Mouse (Mus musculus) heart, postnatal 4 days (tissue): Measurements from ENCODE around the gene Tyw5. TPM values are rescaled to one million over a fixed set of nuclear protein-coding genes. Genes with fewer than 3 reads are reported as not detected.

Experiments
- DNase-seq: peaks from one replicate; pipeline ENCODE4 v3.0.0; 2021
- total RNA-seq, 2 experiments: library from RNA; stranded (reverse); gene quantifications; 2 replicates each; pipeline ENCODE4 v1.2.3; 2021

Gene Tyw5
- total RNA-seq = 1 to 10 TPM; 8.5 to 8.6 TPM

DNA sequence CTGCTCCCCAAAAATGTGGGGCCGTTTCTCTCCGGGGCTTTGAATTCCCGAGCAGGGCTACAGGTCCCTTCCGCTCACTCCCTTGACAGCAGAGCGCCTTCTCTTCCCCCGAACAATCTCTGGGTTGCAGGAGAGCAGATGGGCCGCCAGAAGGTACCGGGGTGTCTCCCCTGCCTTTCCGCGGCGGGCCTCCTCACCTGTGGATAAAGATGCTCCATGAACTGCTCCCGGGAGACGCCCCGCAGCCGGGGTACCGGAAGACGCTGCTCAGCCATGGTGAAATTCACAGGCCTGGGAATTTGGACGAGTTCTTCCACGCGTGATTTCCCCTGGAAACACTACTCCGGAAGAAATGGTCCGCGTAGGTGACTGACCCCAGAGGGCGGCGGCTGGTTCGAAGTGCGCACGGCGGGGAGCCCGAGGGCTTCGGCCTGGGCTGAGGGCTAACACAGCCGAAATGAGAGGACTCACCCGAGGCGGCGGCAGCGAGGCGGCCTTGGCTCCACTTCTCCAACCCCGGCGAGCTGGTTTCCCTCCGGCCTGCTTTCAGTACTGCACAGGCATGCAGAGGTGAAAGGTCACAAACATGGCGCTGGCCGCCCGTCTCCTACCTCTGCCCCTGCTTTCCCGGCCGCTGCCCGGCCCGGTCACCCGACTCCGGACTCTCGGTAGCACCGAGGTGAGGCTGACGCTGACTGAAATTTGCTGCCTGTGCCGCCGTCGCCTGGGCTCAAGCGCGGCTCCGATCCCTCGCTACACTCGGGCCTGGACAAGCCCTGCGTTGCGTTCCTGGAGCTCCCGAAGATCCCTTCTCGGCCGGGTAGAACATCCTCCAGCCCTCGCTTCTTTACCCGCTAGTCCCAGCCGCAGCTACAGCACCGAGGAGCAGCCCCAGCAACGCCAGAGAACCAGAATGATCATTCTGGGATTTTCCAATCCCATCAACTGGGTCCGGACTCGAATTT, at the start of gene Tyw5, which contains the start of gene Maip1:
Gene Tyw5, minus strand, starts transcription at position 915 of the 965 bp plus-strand sequence.
Gene Maip1, plus strand, starts transcription at position 142 of the 965 bp plus-strand sequence.
- peak; percentile 85 for DNase-seq

DNA sequence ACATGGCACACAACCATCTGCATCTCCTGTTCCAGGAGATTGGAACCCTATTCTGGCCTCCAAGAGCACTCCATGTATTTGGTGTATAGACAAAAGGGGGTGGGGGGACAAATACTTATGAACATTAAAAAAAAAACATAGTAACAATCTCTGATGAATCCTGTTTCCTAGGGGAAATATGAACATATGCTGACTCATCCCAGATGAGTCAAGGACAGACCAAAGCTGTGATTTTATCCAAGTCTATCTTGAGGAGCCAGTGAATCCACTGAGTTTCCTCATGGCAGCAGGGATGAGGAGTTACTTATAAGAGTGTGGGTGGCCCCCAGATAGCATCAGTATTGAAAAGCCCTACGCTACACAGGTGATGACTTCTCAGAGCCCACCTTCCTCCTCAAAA, 43.3 kb upstream of the Tyw5 start:
- no peak for DNase-seq

DNA sequence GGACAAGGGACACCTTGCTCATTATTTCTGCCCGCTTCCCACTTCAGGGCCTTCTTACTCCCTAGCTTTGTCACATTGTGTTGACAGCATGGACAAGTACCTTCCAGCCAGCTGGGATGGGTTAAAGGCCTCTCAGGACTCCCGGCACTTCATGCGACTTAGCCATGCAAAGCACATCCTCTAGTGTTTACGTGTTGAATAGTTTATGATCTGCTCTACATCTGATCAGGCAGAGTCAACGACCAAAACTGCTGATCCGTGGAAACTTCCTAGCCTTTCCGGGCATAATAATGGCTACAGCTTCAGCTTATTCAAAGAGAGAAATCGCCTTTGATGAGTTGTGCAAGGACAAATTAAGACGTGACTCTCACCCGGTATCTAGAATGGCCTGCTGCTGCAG, 38.8 kb upstream of the Tyw5 start:
- DNase-seq = no peak

DNA sequence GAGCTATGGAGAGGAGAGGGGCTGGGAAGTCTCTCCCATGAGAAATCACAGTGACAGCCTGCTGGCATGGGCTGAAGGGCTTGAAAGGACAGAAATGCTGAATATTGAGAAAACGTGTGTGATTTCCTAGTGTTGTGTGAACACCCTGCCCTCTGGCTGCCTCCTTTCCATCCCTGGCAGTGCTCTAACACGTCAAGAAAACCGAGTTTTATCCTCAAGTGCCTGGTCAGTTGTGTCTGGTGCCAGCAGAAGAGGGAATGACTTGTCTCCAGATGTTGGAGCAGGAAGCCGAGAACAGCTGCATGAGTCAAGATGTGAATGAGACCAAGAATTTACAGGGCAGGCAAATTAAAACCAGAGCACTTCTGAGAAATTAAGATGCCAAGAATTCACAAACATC, 33.9 kb upstream of the Tyw5 start:
- DNase-seq = no peak

DNA sequence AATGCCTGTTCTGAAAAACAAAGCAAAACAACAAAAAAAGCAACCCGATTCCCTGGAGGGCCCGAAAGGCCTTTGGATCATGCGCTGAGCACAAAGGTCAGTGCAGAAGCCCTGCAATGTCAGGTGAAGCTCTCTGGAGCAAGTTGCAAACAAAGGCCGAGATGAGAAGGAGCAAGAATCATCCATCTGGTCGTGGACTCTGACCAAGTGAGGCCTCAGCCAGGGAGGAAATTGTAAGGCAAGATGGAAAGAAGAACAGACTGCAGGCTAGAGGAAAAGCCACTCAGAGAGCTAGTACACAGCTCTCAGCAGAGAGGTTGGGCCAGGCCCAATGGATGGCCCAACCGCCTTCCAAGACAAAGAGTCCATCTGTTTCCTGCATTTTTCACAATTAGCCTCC, 32.1 kb upstream of the Tyw5 start:
- DNase-seq = no peak

DNA sequence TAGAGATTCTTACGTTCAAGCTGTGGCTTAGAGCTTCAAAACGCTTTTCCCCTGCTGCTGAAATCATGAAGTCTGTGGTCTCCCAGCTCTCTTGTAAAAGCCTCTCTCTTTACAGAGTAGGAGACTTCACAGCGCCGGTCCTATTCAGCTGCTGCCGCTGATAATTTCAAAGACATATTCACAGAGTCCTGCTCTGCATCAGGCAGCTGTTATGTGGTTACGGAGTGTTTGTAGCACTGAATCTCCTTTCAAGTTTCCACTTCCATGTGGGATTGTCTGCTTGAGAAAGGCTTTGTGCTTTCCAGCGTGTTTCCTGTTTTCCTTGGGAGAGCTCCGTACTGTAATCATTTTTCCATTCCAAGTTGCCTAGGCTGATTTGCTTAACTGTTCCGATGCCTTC, 30.1 kb upstream of the Tyw5 start:
- DNase-seq = peak; percentile 33

DNA sequence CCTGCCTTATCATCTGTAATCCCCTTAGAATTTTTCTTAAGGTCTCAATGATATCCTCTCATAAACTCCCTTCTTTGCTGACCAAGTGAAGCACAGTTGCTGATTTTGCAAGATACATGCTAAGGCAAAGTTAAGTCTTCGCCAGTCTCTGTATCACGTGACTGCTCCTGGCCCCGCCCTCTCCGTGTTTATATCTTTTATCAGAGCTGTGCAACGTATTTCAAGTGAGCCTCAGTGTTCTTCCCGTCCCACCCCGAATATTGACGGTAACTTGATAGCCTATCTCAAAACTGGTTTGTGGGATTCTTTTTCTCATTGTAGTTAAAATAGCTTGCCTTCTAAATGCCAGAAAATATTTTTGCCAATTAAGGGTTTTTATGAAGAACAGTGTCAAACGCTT, 29.5 kb upstream of the Tyw5 start:
- DNase-seq = peak; percentile 62

DNA sequence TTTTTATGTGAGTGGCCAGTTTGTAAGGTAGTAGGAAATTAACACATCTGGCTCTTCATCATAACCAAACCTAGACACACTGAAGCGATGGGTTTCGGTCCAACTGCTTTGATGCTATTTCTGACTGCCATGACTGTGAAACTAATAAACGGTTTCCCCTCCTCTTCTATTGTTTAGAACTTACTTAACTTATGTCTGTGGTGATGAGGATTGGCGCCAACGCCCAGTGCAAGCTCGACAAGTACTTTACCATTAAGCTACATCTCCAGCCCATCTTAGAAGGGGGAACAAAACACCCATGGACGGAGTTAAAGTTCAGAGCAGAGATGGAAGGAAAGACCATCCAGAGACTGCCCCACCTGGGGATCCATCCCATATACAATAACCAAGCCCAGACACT, 26.2 kb upstream of the Tyw5 start:
- DNase-seq = no peak

DNA sequence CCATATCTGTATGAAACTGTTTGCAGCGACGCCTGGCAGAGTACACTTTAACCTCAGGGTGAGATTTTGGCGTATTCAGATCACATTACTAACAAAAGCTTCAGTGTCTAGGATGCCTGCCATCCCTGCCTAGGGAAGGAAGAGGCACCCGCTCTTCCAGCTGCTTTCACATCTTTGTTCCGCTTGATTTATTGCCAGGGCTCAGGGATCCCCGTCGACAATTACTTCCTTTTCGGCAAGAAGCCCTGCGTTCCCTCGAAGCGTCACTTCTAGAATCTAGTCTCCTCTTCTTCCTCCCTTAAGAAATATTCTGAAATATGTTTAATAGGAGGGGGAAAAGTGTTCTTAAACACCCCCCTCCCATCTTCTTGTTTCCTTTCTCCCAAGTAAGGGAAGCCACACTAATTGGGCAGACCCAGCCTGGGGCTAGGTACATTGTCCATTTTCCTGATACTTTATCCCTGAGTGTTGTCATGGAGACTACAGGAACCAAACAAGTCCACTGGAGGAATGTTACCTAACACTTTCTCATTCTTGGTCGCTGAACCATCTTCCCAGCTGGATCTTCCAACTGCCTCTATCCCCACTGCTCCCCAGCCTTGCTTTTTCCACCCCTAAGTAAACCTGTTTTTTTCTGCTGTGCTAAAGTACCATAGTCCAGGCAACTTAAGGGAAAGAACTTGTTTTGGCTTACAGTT, 23.0 kb upstream of the Tyw5 start:
- peak; percentile 32 for DNase-seq

DNA sequence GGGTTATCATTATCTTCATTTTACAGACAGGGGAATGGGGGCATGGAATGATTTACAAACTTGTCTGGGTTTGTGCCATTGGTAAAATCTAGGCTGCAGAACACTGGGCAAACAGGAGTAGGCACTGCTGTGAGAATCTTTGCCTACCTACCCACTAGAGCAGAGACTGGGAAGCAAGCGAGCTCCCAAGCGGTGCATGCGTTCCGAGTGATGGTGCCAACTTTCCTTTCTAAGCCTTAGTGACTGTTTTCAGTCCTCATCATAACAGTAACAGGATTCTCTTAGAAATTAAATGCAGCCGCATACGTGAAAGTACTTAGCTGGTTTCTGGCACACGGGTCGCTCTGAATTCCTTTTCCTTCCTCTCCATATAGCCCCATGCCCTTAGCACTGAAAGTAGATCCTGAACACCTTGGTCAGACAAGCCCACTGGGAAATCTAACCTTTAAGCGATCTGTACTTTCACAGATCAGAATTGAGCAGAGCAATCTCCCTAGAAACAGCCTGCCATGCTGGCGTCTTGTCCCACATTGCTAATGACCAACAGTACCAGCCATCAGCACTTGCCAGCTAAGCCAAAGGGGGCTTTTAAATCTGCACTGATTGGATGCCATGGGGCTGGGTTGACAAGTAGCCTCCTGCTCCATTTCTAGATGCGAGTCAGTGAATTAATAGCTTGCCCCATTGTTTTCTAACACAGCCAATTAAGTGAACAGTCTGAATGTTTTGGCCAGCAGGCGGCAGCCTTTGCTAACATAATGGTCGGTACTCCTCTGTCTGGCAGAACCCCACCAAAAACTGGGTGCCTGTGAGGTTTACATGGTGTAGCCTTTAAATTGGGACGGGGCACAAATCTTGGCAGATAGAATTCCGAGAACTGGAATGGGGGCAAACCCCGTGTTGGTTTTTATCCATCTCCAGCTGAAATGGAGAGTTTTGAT, 21.7 kb upstream of the Tyw5 start:
- peak; percentile 92 for DNase-seq

DNA sequence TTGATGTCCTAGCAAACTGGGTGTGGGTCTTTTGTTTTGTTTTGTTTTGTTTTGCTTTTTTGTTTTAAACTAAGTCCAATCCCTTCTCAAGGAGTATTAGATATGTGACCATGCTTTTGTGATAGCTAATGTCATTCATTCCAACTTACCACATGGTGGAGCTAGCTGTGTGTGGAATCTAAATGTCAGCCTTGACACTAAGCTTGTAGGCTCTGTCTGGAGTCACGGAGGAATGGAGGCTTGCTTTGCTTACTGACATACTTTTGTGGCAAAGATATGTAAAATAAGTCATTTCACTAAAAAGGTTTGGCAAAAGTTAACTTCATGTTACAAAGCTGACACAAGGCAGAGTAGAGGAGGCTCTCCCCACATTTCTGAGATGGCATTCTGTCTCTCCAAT, 16.8 kb upstream of the Tyw5 start:
- no peak for DNase-seq

DNA sequence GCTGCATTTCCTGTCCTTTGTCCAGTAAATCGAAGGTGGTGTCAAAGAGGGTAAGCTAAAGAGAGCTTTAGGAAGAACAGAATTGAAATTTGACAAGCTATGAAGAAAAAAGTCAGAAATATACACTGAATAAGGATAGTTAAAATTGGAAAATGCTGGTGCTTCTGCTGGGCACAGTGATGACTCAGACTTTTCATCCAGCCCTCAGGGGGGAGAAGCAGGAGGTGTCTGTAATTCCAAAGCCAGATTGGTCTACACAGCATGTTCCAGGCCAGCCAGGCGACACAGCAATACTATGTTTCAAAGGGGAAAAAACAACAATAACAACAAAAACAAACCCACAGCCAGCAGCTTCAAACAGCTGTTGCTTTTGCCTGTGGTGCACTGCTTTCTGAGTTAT, 6.5 kb upstream of the Tyw5 start:
- DNase-seq = no peak

DNA sequence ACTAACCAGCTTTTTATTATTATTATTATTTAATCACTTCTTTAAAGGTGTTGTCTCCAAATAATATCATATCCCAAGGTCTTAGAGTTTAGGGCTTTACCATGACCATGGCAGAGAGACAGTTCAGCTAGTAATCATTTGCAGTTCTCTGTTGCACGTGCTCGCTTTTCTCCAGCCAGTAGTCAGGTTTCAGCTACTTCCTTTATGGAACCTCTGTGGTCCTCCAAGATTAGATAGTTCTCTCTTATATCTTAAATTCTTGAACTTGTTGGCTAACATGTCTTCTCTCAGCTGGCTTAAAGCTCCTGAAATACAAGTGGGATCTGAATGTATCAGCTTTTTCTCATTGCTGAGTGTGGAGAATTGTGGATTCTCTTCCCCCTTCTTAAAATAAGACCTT, 2.1 kb upstream of the Tyw5 start:
- DNase-seq = no peak

DNA sequence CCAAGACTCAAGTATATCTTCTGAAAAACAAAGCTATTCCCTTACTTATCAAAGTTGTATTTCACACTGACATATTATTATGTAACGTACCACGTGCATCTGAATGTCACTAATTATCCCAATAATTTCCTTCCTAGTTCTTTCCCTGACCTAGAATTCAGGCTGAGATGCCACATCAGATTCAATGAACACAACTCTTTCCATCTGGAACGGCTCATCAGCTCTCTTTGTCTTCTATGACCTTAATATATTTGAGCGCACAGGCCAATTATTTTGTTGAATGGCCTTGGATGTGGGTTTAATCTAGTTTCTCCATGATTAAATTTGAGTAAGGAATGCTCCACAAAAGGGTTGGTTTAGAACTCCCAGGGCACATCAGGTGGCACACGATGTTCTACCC, 4.8 kb downstream of the Tyw5 start:
- DNase-seq = no peak

DNA sequence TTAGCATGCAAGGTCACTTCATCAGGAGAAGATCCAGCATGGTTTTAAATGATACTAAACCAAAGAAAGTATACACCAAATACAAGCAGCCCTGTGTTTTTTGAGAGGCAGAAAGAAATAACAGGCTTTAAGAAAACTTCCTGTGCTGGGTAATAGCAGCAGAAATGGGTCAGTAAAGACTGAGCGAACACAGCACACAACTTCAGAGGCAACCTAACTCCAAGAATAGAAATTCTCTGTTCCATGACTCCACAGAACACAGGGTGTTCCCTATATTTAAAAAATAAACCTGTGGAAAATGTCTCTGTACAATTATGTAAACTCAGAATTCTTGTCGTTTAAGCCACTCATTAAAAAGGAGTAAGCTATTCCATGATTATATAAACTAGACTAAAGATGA, 6.0 kb downstream of the Tyw5 start:
- DNase-seq = no peak

DNA sequence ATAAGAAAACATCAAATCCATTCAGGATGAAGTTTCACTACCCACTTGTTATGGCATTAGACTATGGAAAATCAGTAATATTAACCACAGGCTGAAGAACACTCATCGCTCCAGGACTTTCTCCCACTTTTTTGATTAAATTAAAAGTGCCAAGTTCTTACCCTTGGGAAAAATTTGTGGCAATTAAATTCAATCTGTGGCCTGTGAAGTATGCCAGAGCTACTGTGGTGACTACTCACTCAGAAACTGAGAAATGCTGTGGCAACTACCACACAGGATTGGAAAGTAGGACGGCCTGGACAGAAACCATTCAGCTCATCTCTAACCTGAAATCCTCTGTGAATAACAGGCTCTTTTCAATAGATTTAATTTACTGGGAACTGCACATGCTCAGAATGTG, 6.6 kb downstream of the Tyw5 start:
- DNase-seq = no peak

DNA sequence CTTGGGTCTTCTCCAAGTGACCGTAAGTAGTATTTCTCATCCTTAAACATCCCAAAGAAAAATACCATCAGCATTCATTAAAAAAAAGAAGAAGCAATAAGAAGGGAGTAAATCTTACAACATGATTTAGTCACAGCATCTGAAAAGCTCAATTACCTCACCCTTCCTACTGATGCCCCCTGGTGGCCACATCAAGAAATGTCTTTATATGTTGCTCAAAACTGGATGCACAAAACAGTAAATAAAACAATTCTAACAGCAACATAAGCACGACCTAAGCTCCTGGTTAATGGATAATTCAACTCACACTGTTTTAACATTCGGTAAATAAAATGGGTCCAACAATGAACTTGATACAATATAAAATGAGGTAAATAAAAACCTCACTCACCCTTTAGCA, 12.8 kb downstream of the Tyw5 start:
- DNase-seq = peak; percentile 62

DNA sequence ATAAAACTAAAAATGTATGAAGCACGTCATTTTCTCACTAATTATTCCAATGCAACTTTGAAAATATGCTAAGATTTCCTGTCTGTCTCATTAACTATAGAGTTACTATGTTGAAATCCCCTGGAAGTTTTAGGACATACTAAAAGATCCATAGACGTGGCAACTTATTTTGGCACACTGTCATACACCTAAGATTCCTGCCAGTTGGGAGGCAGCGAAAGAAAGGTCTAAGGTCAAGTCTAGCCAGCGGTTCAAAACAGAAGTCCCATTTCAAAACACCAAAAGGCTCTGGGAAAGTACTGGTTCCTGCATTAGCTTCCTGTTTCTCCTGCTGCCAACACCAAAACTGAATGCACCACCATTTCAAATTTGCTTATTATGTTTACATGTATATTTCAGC, 14.5 kb downstream of the Tyw5 start:
- DNase-seq = no peak

DNA sequence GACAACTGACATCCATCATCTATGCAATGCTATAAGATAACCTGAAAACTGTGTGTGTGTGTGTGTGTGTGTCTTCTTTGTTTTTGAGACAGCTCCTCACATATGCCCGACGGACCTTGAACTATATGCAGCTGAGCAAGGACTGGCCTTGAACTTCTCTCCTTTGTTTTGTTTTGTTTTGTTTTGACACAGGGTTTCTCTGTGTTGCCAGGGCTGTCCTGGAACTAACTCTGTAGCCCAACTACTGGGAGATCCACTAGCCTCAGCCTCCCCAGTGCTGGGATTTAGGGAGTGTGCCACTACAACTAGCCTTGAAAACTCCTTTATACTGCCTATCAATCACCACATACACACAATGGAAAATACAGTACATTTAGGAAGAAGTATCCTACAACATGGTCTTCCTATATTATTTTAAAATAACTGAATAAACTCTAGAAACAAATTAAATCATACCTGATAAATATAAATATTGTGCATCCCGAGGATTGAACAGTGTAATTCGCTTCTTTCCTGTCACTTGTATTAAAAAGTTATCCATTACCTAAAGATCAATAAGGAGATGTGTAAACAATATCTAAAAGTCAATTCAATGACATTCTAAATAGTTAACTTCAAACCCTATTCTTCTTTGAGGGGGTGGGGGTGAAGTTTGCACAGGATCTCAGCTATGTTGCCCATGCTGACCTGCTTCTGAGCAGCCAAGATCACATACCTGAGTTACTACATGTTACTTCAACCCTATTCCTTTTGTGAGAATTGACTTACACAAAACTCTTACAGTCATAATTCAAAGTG, 15.7 kb downstream of the Tyw5 start:
- no peak for DNase-seq

DNA sequence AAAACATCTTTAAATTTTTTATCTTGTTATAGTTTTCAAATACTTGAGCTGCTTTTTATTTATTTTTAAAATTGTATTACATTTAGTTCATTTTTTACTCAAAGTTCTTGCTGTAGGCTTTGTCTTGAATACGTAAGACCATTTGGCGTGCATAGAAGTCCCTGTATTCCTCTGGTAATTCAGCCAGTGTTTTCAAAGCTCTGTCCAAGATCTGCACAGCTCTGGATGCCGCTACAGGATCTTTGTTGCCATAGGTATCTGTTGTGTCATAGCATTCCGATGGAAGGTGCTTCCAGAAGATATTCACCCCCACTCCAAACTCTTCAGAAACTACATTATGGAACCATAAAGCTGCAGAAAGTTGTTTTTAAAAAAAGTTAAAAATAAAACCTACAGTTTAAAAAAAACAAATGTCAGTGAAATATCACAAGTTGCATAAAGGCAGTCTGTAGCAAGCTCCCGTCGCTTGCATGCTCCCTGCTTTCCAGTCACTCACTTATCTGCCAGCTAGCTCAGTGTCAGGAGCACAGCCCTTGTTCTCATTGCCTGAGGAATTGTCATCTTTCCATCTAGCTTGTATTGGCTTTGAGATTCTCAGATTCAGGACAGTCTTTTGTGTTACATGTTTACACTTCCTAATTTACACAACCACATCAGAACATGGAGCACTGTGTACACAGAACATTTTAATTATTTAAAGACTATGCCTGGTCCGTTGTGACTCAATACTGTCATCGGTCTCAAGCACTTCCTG, 18.3 kb downstream of the Tyw5 start:
- DNase-seq = no peak

DNA sequence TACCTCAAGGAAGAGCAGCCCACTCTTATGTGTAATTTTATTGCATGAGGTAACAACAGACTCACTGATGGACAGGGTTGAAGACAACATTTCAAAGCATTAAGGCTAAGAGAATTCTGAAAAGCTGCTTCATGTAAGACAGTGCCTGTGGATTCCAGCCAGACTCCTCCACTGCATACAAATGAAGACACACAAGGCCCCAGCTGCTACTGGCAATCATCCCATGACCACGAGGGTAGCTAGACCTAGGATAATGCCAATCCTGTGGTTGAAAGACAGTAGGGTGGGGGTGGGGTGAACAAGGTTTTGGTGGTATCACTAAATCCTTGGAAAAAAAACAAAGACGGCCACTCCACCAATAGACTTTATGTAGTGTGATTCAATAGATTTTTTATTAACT, 19.0 kb downstream of the Tyw5 start:
- no peak for DNase-seq
